Mouse (Mus musculus) gastrocnemius, postnatal 14 days (tissue): ENCODE results near the gene Tmem53. TPM values are rescaled to one million over a fixed set of nuclear protein-coding genes. Genes with fewer than 3 reads are reported as not detected.

Experiments used
- DNase-seq: peaks from one replicate; pipeline ENCODE4 v3.0.0; 2021; ENCODE audit warnings: mixed read lengths
- intact Hi-C: fragments of 180-260 bp; cut with DNase I; formaldehyde crosslinking; loops from one replicate; pipeline ENCODE4 v1.15.1; 2025; ENCODE audit warnings: low total_unique reads
- total RNA-seq, 2 experiments: library from RNA; stranded (reverse); gene quantifications; 2 replicates each; pipeline ENCODE4 v1.2.3; 2021

The Tmem53 gene
- total RNA-seq, 2 experiments from 2014 or later: 4.0 to 5.9 TPM

- no peak for DNase-seq
Measured at GRCm38 (mm10) chr4:117277021-117277420, 25.3 kb downstream of the Tmem53 start.

GRCm38 (mm10) chr4:117277687-117278086 is 25.9 kb downstream of the Tmem53 start:
- intact Hi-C loops: loop anchor here (10.0 kb wide), 1 partner anchor 397 kb away; no protein-coding TSS in a partner anchor
- DNase-seq: no peak

More at GRCm38 (mm10) chr4:117277021-117277420, 25.3 kb downstream of the Tmem53 start:
- intact Hi-C loops: loop anchor here (10.0 kb wide), 1 partner anchor 398 kb away; no protein-coding TSS in a partner anchor

- intact Hi-C loops: loop anchor here (10.0 kb wide), 1 partner anchor 396 kb away; no protein-coding TSS in a partner anchor
- no peak for DNase-seq
Measured at GRCm38 (mm10) chr4:117278381-117279252, 26.9 kb downstream of the Tmem53 start.

- intact Hi-C loops: loop anchor here (10.0 kb wide), 1 partner anchor 396 kb away; no protein-coding TSS in a partner anchor
- no peak for DNase-seq
Measured at GRCm38 (mm10) chr4:117279253-117279642, 27.5 kb downstream of the Tmem53 start.

- DNase-seq: no peak
- intact Hi-C loops: no loop called here
Measured at GRCm38 (mm10) chr4:117280397-117280930, 28.7 kb downstream of the Tmem53 start.

- no peak for DNase-seq
- intact Hi-C loops: no loop called here
Measured at GRCm38 (mm10) chr4:117281090-117281845, 29.5 kb downstream of the Tmem53 start.

GRCm38 (mm10) chr4:117283271-117284191 is 31.8 kb downstream of the Tmem53 start:
- no peak for DNase-seq
- intact Hi-C loops: no loop called here

GRCm38 (mm10) chr4:117284363-117284762 is 32.6 kb downstream of the Tmem53 start:
- no peak for DNase-seq
- intact Hi-C loops: no loop called here

- intact Hi-C loops: no loop called here
- no peak for DNase-seq
Measured at GRCm38 (mm10) chr4:117288277-117288926, 36.7 kb downstream of the Tmem53 start.

- intact Hi-C loops: no loop called here
Measured at GRCm38 (mm10) chr4:117288927-117289801, 37.4 kb downstream of the Tmem53 start.

GRCm38 (mm10) chr4:117291696-117292095 is 39.9 kb downstream of the Tmem53 start:
- DNase-seq: no peak
- intact Hi-C loops: no loop called here

More at GRCm38 (mm10) chr4:117288927-117289801, 37.4 kb downstream of the Tmem53 start:
- DNase-seq: peak; percentile 80

- intact Hi-C loops: no loop called here
- DNase-seq: no peak
Measured at GRCm38 (mm10) chr4:117296849-117297593, 45.3 kb downstream of the Tmem53 start.

- intact Hi-C loops: no loop called here
- DNase-seq: no peak
Measured at GRCm38 (mm10) chr4:117297819-117298218, 46.1 kb downstream of the Tmem53 start.

- intact Hi-C loops: no loop called here
- DNase-seq: no peak
Measured at GRCm38 (mm10) chr4:117299921-117300320, 48.2 kb downstream of the Tmem53 start.

GRCm38 (mm10) chr4:117302027-117302806 is 50.5 kb downstream of the Tmem53 start:
- intact Hi-C loops: no loop called here

GRCm38 (mm10) chr4:117303581-117304238 is 52.0 kb downstream of the Tmem53 start:
- intact Hi-C loops: no loop called here
- DNase-seq: no peak

More at GRCm38 (mm10) chr4:117302027-117302806, 50.5 kb downstream of the Tmem53 start:
- DNase-seq: no peak
